Mouse (Mus musculus) mesoderm, embryonic 11.5 days (tissue): ENCODE data around the gene Tdpoz5.
"Not testable (repeated sequence)": the region's sequence is repeated elsewhere in the genome, so short reads cannot be mapped to it uniquely, and the experiment has no call there.

Source experiments
- DNase-seq: peaks from one replicate; pipeline ENCODE4 v3.0.0-alpha.2; 2012; ENCODE audit warnings: low read depth, low spot score

Tdpoz5 gene

GRCm38 (mm10) chr3:93961214-93961613 lies at the start of gene Tdpoz5:
Gene Tdpoz5, minus strand, starts transcription at chr3:93961314.
- not testable (repeated sequence) for DNase-seq

GRCm38 (mm10) chr3:93968938-93969337 lies 7.8 kb upstream of the Tdpoz5 start:
- DNase-seq, result not testable (repeated sequence)

DNA sequence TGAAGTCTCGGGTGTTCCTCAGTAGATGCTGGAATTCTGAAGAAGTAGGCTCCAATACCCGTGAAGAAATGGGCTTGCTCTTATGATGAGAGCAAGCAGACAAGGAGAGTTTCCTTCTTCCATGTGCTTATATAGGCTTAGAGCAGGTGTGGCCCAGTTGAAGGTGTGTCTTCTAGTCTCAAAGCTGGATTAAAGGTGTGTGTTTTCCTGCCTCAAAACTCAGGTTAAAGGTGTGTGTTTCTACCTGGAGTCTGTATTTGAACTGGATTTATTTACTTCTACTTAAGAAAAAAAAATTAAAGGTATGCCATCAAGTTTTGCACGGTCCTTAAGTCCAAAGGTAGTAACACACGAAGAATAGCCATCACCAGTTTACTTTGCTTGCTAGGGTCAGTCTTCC lies 17.7 kb downstream of the Tdpoz5 start, which contains the start of gene Gm9117:
Gene Gm9117 (minus strand): TSS at position 101 of the 400 bp plus-strand sequence.
- not testable (repeated sequence) for DNase-seq

- not testable (repeated sequence) for DNase-seq
These were observed 22.7 kb downstream of the Tdpoz5 start for GRCm38 (mm10) chr3:93938386-93938785.
